Mouse (Mus musculus) kidney, adult 11 months (tissue): ENCODE results near the gene Cela3b.

ENCODE experiments used
- DNase-seq: peaks from one replicate; pipeline ENCODE4 v3.0.0; 2022

Gene Cela3b

DNA sequence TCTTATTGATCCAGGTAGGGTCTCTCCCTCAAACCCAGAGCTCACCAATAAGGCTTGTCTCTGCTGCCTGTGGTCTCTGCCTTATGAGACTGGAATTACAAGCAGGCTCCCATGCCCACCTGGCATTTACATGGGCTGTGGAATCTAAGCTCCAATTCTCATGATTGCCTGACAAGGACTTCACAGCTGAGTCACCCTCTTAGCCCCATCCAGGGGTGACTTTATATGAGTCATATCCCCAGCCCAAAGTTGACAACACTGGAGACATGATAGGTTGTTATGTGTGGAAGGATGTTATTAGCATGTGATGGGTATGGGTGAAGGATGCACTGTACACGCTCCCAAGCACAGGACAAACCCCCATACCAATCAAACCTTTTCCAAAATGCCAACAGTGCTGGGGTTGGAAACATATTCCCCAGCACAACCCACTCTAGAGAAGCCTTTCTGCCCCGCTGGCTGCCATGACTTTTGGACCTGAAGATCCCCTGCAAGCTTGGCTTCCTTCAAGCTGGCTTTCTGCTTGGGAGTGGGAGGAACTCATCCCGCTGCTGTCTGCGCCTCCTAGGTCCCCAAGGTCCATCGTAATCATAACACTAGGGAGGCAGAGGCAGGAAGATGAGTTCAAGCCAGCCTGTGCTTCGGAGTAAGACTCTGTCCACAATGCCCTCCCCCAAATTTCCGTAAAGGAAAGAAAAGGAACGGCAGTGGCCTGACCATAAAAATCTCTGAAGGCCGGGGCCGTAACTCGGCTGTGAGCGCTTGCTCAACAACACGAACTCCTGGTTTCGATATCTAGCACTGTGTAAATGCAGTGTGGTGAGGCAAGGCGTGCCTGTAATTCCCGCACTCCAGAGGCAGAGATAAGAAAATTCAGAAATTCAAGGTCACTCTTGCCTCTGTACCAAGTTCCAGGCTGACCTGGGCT is 58.5 kb downstream of the Cela3b start:
- DNase-seq, result no peak
